Mouse (Mus musculus) kidney, adult 2 months (tissue): ENCODE measurements around the gene Kif26a. TPM values are rescaled to one million over a fixed set of nuclear protein-coding genes. Genes with fewer than 3 reads are reported as not detected.

Experiments
- DNase-seq: peaks from one replicate; pipeline ENCODE4 v3.0.0; 2021
- H3K27ac ChIP-seq: fragments of 200-500 bp; 2 replicates; pipeline ENCODE4 v1.5.1; 2012; ENCODE audit warnings: low read depth, low read length, control low read depth, inconsistent platforms; ENCODE audit not compliant: insufficient read depth
- H3K27me3 ChIP-seq: fragments of 200-500 bp; replicated peaks from 2 replicates; pipeline ENCODE4 v1.6.1; 2012; ENCODE audit warnings: mild to moderate bottlenecking, moderate library complexity, low read length, inconsistent platforms; ENCODE audit not compliant: control insufficient read depth, insufficient read depth
- H3K36me3 ChIP-seq: fragments of 200-500 bp; 2 replicates; pipeline ENCODE4 v1.6.1; 2012; ENCODE audit warnings: mild to moderate bottlenecking, moderate library complexity, low read length, inconsistent platforms; ENCODE audit not compliant: control insufficient read depth, insufficient read depth
- H3K4me1 ChIP-seq: fragments of 200-500 bp; 2 replicates; pipeline ENCODE4 v1.6.1; 2011; ENCODE audit warnings: low read length; ENCODE audit not compliant: control insufficient read depth, insufficient read depth
- H3K4me3 ChIP-seq: fragments of 200-500 bp; 2 replicates; pipeline ENCODE4 v1.5.1; 2011; ENCODE audit warnings: mild to moderate bottlenecking, low read depth, low read length, control low read depth; ENCODE audit not compliant: insufficient read depth
- CTCF ChIP-seq: fragments of 200-500 bp; conservative IDR thresholded peaks from 2 replicates; pipeline ENCODE4 v1.5.1; 2011; ENCODE audit warnings: low read depth, mild to moderate bottlenecking, control low read depth, low read length, moderate library complexity, mixed read lengths; ENCODE audit not compliant: insufficient read depth, insufficient read length
- POLR2A ChIP-seq: fragments of 200-500 bp; IDR thresholded peaks from one replicate; pipeline ENCODE4 v1.6.1; 2011; ENCODE audit warnings: low read depth, low read length, control low read depth
- WGBS: fragments of 180-500 bp; shearing (Covaris S2); methylation state at CpG from one replicate; pipeline ENCODE4 v1.1.7; 2018; 5-methylcytosine and 5-hydroxymethylcytosine counted together
- polyA plus RNA-seq: library from polyadenylated mRNA; depleted of rRNA; stranded (reverse); fragments of >200 nt; gene quantifications from 2 replicates; pipeline ENCODE4 v1.2.3, GENCODE M21; 2012; rRNA removed

The Kif26a gene
- polyA plus RNA-seq, result 3.8 and 4.2 TPM in 2 replicates

DNA sequence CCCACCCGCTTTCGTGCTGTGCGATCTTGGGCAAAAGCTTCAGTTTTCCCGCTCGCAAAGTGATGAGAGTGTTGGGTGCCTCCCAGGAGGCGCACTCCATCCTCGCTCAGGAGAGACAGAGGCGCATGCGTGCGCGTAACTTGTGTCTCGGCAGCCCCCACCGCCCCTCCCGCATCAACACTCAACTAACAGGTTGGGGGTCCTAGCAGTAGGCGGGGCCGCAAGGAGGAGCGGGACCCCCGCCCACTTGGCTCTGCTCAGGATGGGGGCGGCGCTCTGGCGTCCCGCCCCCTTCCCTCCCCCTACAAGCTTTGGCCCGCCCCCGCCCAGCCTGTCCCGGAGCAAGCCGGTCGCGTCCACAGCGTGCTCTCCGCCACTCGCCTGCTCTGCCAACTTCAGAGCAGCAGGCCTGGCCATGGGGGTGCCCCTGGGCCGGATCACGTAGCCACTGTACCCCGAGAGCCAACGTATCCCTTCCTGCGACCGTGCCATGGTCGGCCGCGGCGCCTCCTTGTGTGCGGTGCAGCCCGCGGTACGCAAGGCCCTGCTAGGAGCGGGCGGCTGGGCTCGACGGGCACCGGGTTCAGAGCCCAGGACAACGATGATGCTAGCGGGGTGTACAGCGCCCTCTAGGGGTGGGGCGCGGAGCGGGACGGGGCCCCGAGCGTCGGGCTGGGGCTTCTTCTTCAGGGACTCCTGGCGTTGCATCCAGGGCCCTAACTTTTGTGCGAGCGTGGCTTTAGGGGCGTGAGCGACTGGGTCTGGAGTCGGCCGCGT, at the start of gene Kif26a:
Gene Kif26a (plus strand): TSS at position 334 of the 777 bp plus-strand sequence.
- H3K27me3 ChIP-seq, result no peaks in the 10 kb centered on the region; the same call in 1 of the 2 replicates
- no peaks in the 10 kb centered on the region for H3K36me3 ChIP-seq
- DNase-seq, result peak; percentile 69
- H3K4me1 ChIP-seq, result no peaks in the 10 kb centered on the region
- no peak within 1 kb of the TSS for H3K27ac ChIP-seq
- whole genome bisulfite sequencing, result 1% methylated on average over 68 of the region's 68 CpGs
- H3K4me3 ChIP-seq, result peak within 1 kb of the TSS; percentile 48
- TF ChIP-seq CTCF (peak; percentile 60), POLR2A (no peak)

DNA sequence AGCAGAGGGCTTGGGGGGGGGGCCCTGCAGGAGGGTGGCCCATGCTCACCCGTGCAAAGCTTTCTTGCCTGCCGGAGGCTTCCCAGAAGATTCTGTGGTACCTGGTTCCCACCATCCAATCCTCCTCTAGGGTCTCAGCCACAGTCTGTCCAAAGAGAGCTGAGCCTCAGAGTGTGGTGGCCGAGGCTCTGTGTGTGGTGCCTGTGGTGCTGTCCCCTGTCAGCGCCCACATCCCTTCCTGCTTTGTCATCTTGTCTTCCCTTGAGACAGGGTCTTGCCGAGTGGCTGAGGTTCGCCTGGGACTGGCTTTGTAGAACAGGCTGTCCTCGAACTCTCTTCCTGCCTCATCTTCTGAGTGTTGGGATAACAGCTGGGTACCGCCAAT, 49.3 kb upstream of the Kif26a start:
- no peak for TF ChIP-seq CTCF
- no peak for TF ChIP-seq POLR2A
- DNase-seq, result no peak
- Histone ChIP-seq H3K27me3 (no peaks in the 10 kb centered on the region), H3K27ac (no peak overlapping the region), H3K4me1 (no peaks in the 10 kb centered on the region), H3K4me3 (no peak overlapping the region), H3K36me3 (no peaks in the 10 kb centered on the region)
- WGBS, result 61% methylated on average over 8 of the region's 8 CpGs

DNA sequence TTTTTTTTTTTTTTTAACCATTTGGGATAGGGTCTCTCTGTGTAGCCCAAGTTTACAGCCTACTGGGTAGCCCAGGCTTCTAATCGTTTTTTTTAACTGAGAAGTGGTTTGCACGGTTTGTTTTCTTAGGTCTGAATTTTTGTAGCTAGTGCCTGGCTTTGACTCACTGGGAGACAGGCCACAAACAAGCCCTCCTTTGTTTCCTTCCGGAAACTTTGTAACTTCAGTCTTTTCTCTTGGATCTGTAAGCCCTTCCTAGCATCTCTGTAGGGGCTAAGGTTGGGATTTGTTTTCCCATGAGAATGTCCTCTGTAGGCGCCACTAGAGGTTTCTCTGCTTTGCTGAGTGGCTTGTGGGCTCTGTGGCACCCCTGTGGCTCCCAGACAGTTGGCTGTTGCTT, 45.9 kb upstream of the Kif26a start:
- WGBS, result 75% methylated on average over 4 of the region's 4 CpGs
- no peaks in the 10 kb centered on the region for H3K27me3 ChIP-seq
- no peak overlapping the region for H3K27ac ChIP-seq
- no peak for TF ChIP-seq POLR2A
- no peak for TF ChIP-seq CTCF
- no peak for DNase-seq
- H3K4me1 ChIP-seq, result no peaks in the 10 kb centered on the region
- no peaks in the 10 kb centered on the region for H3K36me3 ChIP-seq
- no peak overlapping the region for H3K4me3 ChIP-seq

DNA sequence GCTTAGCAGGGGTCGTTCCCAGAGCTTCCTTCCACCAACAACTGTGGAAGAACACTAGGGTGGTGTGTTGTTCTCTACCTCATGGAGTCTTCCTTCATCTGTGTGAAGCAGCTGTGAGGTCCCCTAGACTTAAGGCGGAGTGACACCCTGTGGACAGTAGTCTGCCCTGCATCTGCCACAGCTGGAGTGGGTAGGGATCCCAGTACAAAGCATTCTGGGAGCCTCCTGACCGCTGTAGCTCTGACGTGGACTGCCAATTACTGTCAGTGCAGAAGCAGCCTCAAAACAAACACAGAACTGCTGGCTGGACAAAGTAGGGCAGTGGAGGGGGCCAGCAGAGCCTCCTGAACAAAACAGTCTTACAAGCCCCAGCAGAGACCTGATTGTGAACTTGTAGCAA, 45.0 kb upstream of the Kif26a start:
- no peak for DNase-seq
- TF ChIP-seq POLR2A, result no peak
- TF ChIP-seq CTCF, result no peak; the same call in 1 of the 2 replicates
- WGBS, result 66% methylated on average over 4 of the region's 4 CpGs
- H3K27ac ChIP-seq, result no peak overlapping the region
- H3K4me3 ChIP-seq, result no peak overlapping the region
- no peaks in the 10 kb centered on the region for H3K4me1 ChIP-seq
- no peaks in the 10 kb centered on the region for H3K36me3 ChIP-seq
- H3K27me3 ChIP-seq, result no peaks in the 10 kb centered on the region

DNA sequence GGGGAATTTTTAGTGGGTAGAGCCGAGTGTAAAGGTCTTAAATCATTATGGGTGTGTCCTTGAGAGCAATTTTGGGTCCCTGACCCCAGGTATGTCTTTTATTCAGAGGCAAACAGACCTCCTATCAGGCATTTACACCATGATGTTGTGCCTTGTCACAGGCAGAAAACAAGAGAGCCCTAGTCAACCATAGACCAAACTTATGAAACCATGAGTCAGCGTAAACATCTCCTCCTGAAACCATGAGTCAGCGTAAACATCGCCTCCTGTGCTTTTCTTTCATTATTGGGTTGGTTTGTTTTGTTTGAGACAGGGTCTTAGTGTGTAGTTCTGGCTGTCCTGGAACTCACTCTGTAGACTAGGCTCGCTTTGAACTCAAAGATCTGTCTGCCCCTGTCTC, 42.8 kb upstream of the Kif26a start:
- no peaks in the 10 kb centered on the region for H3K27me3 ChIP-seq
- DNase-seq, result no peak
- no peak overlapping the region for H3K27ac ChIP-seq
- no peaks in the 10 kb centered on the region for H3K4me1 ChIP-seq
- WGBS, result 89% methylated on average over 5 of the region's 5 CpGs
- TF ChIP-seq CTCF (no peak), POLR2A (no peak)
- no peaks in the 10 kb centered on the region for H3K36me3 ChIP-seq
- H3K4me3 ChIP-seq, result no peak overlapping the region

DNA sequence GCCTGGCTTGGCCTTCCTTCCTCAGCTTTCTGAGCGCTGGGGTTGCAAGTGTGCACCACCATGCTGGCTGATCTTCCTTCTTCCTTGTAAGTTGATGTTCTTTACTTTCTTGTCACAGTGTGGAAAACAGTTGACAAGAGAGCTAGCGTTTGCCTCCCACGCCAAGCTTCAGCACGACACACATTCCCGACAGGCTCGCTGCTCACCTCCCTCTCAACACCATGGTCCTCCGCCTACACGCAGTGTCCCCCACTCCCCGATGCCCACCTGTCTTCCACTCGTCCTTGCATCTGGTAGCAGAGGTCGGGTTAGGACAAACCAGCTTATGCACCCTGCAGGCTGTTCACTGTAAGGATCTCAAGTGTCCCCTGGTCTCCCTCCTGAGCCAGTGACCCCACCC, 41.1 kb upstream of the Kif26a start:
- no peaks in the 10 kb centered on the region for H3K27me3 ChIP-seq
- TF ChIP-seq POLR2A (no peak), CTCF (no peak)
- H3K36me3 ChIP-seq, result no peaks in the 10 kb centered on the region
- peaks cover 7% of the 10 kb centered on the region; the same call in 1 of the 2 replicates for H3K4me1 ChIP-seq
- no peak for DNase-seq
- no peak overlapping the region for H3K27ac ChIP-seq
- WGBS, result 83% methylated on average over 11 of the region's 11 CpGs
- H3K4me3 ChIP-seq, result no peak overlapping the region

DNA sequence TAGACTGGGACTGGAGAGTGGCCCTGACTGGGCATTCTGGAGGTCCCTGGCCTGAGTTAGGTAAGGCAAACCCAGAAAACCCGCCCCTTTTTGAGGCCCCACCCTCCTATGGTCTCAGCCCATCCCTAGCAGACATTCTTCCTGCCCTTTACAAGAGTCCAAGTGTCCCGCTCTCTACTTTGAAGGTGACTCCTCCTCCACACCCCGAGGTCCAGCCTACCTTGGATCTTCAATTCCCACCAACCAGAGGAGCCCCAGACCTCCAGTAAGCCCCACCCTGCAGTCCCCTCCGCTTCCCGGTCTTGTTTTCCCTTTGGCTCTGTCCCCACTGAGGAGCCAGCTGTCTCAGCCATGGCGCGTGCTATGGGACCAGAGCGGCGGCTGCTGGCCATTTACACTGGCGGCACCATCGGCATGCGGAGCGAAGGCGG, 39.5 kb upstream of the Kif26a start, which contains the start of gene Aspg:
Gene Aspg (plus strand): TSS at position 139 of the 431 bp plus-strand sequence.
- no peaks in the 10 kb centered on the region for H3K36me3 ChIP-seq
- peak; percentile 86 for DNase-seq
- peaks cover 7% of the 10 kb centered on the region; the same call in 1 of the 2 replicates for H3K4me1 ChIP-seq
- H3K27ac ChIP-seq, result peak within 1 kb of the TSS; percentile 7; the same call in 1 of the 2 replicates
- no peak for TF ChIP-seq CTCF
- TF ChIP-seq POLR2A, result no peak
- no peaks in the 10 kb centered on the region for H3K27me3 ChIP-seq
- peak within 1 kb of the TSS; percentile 46; the same call in 1 of the 2 replicates for H3K4me3 ChIP-seq
- WGBS, result 6% methylated on average over 14 of the region's 14 CpGs
